Mouse (Mus musculus) right cerebral cortex, postnatal 4 days (tissue): ENCODE measurements around the gene Wdr25.

Experiments
- DNase-seq: peaks from one replicate; pipeline ENCODE4 v3.0.0-alpha.2; 2022

Wdr25 gene

DNA sequence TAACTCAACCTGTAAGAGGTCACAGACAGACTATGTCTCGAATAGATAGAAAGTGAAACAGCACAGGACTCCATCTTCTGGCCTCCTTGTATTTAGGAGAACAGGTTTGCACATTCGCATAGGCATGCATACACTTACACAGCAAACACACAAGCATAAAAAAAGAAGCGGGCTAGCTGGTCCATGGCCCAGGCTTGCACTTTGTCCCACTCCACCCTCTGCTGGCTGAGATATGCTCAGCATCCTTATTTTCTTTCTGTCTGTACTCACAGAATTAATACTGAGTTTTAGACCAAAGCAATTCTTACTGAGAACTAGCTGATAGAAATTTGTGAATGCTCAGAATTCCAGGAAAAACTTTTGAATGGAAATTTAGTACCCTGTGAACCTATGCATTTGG is 2.6 kb downstream of the Wdr25 start:
- no peak for DNase-seq

- DNase-seq, result no peak
Observed at GRCm38 (mm10) chr12:108901346-108901745, 7.9 kb downstream of the Wdr25 start.

GRCm38 (mm10) chr12:108902940-108903339 is 9.5 kb downstream of the Wdr25 start:
- DNase-seq, result peak; percentile 61

GRCm38 (mm10) chr12:108903600-108904275 is 10.3 kb downstream of the Wdr25 start:
- peak; percentile 74 for DNase-seq

- DNase-seq, result no peak
Observed at GRCm38 (mm10) chr12:108904276-108904653, 10.8 kb downstream of the Wdr25 start.

DNA sequence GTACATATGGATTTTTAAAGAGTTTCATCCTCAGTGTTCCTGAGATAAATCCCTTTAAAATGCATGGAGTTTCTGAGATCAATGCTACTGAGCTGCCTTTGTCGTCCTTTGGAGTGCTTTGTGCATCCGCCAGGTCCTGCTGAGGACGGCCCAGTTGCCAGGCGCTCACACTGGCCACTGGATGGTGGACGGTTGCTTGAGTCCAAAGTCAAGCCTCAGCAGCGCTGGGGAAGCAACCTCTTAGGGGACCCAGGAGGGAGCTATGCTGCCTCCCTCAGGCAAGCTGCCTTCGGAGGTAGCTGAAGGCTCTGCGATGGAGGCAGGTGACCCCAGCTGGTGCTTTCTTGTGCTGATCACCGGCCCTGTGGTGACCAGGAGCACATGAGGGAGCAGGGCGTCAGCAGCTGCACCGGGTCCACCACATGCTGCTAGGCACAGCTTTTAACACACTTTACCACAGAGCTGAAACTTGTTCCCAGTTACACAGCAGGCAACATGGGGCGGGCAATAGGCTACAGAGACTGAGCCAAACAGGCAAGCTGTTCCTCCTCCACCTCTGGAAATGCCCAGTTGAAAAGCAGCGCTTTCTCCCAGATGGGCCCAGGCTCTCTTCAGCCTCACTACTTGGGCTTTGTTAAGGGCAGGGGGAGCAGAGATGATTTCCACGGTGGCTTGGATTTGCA is 12.3 kb downstream of the Wdr25 start:
- no peak for DNase-seq

DNA sequence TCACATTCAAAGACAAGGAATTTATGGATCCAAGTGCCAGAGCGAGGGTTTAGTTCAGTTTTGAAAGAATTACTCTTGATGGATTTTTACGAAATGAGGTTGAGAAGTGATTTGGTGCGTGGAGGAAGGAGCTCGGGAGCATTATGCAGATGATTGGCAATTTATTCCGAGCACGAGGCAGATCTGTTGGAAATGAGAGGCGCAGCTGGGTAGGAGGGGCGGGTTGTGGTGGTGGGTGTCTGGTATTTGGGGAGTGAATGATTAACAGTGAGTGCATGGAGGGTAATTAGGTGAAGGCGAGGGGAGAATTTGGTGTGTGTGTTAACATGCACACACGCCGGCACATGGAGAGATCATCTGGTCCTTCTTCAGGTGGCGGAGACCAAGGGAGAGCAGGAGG is 13.0 kb downstream of the Wdr25 start:
- no peak for DNase-seq

DNA sequence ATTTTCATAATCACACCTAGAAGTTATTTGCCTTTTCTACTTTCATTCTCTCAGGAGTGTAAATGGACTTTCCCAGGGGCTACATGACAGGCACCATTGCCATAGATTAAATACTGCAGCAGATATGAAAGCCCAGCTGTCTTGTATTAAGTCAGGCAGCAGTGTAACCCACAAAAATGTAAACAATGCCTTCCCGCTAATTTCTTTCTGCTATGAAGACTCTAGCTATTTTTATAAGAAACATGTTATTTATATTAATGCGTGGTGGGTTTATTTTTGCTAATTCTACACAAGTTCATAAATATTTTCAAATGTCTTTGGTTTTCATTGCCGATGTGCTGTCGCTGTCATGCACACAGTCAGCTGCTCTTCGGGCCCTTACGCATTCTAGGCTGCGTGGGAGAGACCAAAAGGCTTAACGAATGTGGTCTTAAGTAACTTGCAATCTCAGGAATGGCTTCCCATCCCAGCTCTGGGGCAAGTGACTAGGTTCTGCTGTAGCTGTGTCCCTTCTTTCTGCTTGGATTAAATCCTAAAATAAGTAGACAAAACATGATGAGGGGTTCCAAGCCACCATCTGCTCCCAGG is 16.5 kb downstream of the Wdr25 start:
- DNase-seq, result no peak

- no peak for DNase-seq
Observed at GRCm38 (mm10) chr12:108912442-108912841, 19.0 kb downstream of the Wdr25 start.

DNA sequence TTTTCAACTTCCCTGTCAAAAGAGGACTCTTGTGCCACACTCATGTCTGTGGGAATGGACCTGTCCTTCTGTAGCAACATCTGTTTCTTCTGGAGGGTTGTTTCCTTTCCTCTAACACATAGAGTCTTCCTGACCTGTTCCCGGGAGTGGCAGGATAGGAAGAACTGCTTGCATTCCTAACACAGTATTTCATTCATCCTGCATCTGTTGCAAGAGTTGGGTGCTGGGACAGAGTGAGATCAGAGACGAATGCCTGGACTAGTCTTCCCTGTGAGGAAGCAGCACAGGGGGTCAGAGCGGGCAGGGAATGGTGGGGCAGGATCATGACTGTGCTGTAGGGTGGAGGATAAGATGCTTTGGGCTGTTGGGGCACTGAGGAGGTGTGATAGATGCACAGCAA is 20.8 kb downstream of the Wdr25 start:
- no peak for DNase-seq

DNA sequence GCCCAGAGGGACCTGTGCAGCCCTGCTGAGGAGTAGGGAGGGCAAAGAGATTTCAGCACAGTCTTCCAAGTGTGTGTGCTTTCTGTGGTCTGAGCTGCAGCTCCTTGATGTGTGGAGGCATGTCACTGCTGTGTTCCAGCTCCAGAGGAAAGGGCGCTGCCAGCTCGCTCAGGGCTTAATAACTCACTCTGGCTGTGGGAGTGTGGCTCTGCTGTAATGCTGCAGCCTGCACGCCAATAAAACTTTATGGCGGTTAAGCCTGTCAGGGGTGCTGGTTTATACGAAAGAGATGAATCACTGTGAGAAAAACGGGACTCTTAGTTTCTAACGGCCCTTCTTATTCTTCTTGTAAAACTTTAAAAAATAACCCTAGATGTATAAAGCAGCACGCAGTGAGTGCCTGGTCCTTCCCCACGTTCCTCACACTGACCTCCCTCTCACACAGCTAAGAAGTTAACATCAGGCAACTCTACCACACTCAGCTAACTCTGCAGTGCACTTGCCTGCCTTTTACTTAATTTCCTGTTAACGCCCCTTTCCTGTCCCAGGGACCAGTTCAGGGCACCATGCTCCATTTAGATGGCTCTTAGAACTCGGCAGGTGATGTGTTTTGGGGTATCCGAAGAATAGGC is 21.4 kb downstream of the Wdr25 start:
- no peak for DNase-seq

GRCm38 (mm10) chr12:108915893-108916292 is 22.5 kb downstream of the Wdr25 start:
- peak; percentile 41 for DNase-seq

GRCm38 (mm10) chr12:108916447-108917042 is 23.1 kb downstream of the Wdr25 start:
- DNase-seq, result peak; percentile 48

DNA sequence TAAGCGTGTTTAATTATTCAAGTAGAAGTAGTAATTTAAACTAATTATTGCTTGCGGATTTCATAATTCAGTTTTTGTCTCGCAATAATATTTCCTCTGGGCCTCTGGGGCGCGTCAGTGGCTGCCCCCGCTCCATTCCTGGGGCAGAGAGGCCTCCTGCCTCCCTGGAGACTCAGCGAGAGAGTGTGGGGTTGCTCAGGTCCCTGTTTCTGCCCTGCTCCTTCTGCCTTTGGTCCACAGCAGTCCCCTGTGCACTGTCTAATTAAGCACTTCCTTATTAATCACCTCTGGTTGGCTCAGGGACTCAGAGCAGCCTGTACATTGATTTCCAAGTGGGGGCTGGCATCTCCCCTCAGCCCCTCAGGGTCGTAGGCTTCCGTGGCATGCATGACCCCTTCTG is 24.1 kb downstream of the Wdr25 start:
- no peak for DNase-seq

DNA sequence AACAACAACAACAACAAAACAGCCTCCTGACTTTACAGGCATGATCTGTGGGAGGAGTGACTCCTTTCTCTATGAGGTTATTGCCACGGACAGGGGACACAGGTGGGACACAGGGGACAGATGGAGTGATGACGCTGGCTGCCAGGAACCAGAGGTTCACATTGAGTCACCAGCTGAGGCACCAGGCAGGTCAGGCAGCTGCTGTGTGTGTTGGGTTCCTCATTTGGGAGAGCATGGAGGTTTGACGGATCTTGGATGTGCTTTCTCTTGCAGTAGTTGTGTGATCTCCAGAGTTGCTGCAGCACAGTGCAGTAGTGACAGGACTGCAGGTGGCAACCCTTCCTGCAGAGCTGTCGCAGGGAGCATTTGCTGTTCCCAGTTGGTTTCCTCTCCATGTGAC is 25.3 kb downstream of the Wdr25 start:
- no peak for DNase-seq

GRCm38 (mm10) chr12:108926606-108927111 is 33.2 kb downstream of the Wdr25 start:
- no peak for DNase-seq

GRCm38 (mm10) chr12:108928249-108928648 is 34.8 kb downstream of the Wdr25 start:
- DNase-seq, result no peak

DNA sequence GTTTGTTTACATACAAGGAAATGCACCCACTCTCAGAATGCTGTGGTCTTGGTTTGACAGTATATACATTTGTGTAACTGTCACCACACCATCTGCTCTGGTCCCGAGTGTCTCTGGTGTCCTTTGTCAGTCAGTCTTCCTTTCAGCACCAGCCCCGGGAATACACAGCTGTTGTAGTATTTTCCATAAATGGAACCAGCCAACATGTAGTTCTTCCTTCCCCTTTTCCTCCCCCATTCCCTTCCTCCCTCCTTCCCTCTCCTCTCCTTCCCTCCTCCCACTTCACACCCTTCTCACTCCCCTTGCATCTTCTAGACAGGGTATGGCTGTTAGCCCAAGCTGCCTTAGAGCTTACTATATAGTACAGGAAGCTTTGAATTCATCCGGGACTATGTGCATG is 36.0 kb downstream of the Wdr25 start:
- DNase-seq, result no peak

DNA sequence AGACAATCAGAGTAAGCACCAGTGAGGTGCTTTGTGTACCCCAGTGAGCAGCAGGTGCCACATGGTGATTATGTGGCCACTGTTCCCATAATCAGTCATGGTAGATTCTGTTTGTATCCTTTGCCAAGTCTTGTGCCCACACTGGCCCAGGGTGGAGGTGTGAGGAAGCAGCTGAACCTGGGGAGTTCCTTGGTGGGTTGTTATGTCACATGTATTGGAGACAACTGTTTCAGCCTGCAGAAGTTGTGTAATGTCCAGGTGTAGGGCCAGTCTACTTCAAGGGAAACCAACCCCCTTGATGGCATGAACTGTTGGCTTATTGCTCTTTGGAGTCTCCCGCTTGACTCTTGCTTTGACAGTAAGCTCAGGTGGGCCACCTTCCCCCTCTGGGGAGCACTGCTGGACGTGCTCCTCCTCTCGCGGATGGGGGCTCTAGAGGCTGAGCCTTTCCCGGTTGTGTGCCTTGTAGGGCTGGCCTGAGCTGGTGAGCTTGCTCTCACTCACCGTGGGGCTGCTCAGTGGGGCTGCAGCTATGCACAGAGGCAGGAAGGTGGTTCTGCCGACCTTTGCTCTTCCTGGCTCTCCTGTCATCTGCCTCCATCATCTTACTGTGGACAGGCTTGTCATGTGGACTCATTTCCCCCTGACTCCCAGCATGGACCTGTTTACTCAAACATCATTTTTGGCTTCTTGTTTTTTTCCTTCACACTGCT is 38.1 kb downstream of the Wdr25 start:
- no peak for DNase-seq

GRCm38 (mm10) chr12:108932113-108932512 is 38.7 kb downstream of the Wdr25 start:
- no peak for DNase-seq

DNA sequence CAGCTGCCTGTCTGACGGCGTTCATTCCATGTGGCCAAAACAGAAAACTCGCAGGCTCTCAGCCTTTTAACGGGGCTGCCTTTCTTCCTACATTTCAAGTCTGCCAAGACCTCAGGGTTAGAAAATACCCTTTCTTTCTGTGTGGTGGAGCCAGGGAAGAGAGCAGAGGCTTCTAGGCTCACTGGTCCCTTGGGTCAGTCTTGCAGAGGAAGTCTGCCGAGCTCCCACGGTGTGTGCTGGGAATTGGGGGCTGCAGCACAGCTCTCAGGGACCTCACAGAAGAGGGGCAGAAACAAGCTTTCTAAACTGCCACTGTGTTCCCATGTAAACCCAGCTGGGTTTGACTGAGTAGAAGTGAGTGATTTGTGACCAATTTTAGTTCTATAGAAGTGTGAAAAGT is 40.8 kb downstream of the Wdr25 start:
- no peak for DNase-seq

DNA sequence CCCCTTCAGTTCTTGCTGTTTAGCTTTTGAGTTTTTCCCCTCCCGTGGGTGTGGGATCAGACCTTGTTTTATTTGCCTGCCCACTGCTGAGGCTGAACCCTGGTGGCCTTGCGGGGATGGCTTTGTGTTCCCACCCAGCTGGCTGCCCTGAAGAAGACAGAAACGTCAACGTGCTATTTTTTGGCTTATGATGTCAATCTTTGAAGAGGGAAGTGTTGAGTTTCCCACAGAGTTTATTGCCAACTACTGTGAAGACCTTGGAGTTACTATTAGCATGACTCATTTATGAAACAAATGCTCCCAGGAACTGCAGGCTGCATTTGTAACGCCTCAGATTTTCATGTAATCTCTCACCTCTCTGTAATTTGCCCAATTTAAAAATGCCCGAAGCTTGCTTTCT is 43.4 kb downstream of the Wdr25 start:
- DNase-seq, result no peak

DNA sequence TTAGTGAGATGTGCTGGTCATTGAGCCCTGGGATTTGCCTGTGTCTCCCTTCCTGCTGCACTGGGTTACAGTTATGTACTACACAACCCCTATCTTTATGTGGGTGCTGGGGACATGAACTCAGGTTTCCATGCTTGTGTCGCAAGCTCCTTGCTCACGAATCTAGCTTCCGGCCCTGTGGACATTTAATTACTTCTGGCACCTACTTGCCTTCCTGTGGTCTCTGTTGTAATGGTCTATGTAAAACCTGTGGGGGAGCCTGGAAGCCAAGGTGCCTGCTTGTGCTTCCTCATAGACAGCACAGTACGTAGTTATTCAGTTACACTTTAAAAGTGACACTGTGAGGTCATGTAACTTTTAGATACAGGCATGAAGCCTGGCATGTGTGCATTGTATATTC is 44.1 kb downstream of the Wdr25 start:
- DNase-seq, result no peak
